Comparison of ENCODE assay signal across 10 mouse cellular contexts in genomic region chr6:85755705-85756249, GRCm38 (mm10). TPM values are rescaled to one million over a fixed set of nuclear protein-coding genes. Genes with fewer than 3 reads are reported as not detected.
"Had no signal": no experiment of that assay in that cellular context is flagged by ENCODE, and none has a peak within 500 bp of the region (broad histone marks: within the 10 kb centered on the region; RNA-seq: fewer than 3 reads in every experiment).

No protein-coding gene starts in this region.

RNA-seq across cellular contexts. Expression of gene Nat8f3, which starts 9.8 kb away (rescaled TPM):
- total RNA-seq: monocyte, adult 5-6 weeks; neutrophil, adult 5-6 weeks had no signal
- polyA plus RNA-seq: liver, embryonic 14.5 days; macrophage; midbrain, embryonic 11.5 days; neural tube, embryonic 12.5 days; stomach, embryonic 14.5 days had no signal

RNA-seq across cellular contexts. Expression of gene Nat8f7, which starts 42.8 kb away (rescaled TPM):
- total RNA-seq: monocyte, adult 5-6 weeks; neutrophil, adult 5-6 weeks had no signal
- polyA plus RNA-seq: limb, embryonic 13.5 days; liver, embryonic 14.5 days; lung, embryonic 14.5 days; macrophage; midbrain, embryonic 11.5 days; midbrain, embryonic 15.5 days; neural tube, embryonic 12.5 days; stomach, embryonic 14.5 days had no signal
